Mouse (Mus musculus): ENCODE measurements at regions not wholly inside any gene's neighbourhood (a gene's known extent, or its start where the extent isn't known, plus 50 kb on each side); places are given as distances from the start of the nearest gene placed in this dataset.

GRCm38 (mm10) chr9:22937686-22938391, 285.0 kb upstream of the Bmper start:
- no peak for DNase-seq (ENCODE audit: low read depth, low spot score)

- DNase-seq (ENCODE audit: low read depth, low spot score), result no peak
Observed at GRCm38 (mm10) chr9:22944992-22945391, 277.9 kb upstream of the Bmper start.

- DNase-seq (ENCODE audit: low read depth, low spot score), result peak; percentile 65
Observed at GRCm38 (mm10) chr9:22945426-22945955, 277.4 kb upstream of the Bmper start.

- peak; percentile 68 for DNase-seq (ENCODE audit: low read depth, low spot score)
Observed at GRCm38 (mm10) chr9:22952571-22953442, 270.1 kb upstream of the Bmper start.

- DNase-seq (ENCODE audit: low read depth, low spot score), result no peak
Observed at GRCm38 (mm10) chr9:22962269-22962815, 260.5 kb upstream of the Bmper start.

- peak; percentile 18 for DNase-seq (ENCODE audit: low read depth, low spot score)
Observed at GRCm38 (mm10) chr9:22971312-22971711, 251.6 kb upstream of the Bmper start.

GRCm38 (mm10) chr9:22976748-22977147, 246.1 kb upstream of the Bmper start:
- no peak for DNase-seq (ENCODE audit: low read depth, low spot score)

- DNase-seq (ENCODE audit: low read depth, low spot score), result no peak
Observed at GRCm38 (mm10) chr9:22979627-22980026, 243.2 kb upstream of the Bmper start.

- no peak for DNase-seq (ENCODE audit: low read depth, low spot score)
Observed at GRCm38 (mm10) chr9:22989508-22989907, 233.4 kb upstream of the Bmper start.

- DNase-seq (ENCODE audit: low read depth, low spot score), result no peak
Observed at GRCm38 (mm10) chr9:22993531-22993930, 229.3 kb upstream of the Bmper start.

- DNase-seq (ENCODE audit: low read depth, low spot score), result no peak
Observed at GRCm38 (mm10) chr9:22995564-22995963, 227.3 kb upstream of the Bmper start.

GRCm38 (mm10) chr9:22998306-22998705, 224.6 kb upstream of the Bmper start:
- no peak for DNase-seq (ENCODE audit: low read depth, low spot score)

- DNase-seq (ENCODE audit: low read depth, low spot score), result no peak
Observed at GRCm38 (mm10) chr9:22999181-22999580, 223.7 kb upstream of the Bmper start.

GRCm38 (mm10) chr9:23000200-23000599, 222.7 kb upstream of the Bmper start:
- DNase-seq (ENCODE audit: low read depth, low spot score), result no peak

GRCm38 (mm10) chr9:23003195-23004061, 219.4 kb upstream of the Bmper start:
- no peak for DNase-seq (ENCODE audit: low read depth, low spot score)

GRCm38 (mm10) chr9:23005005-23005404, 217.9 kb upstream of the Bmper start:
- no peak for DNase-seq (ENCODE audit: low read depth, low spot score)

GRCm38 (mm10) chr9:23009462-23010183, 213.3 kb upstream of the Bmper start:
- no peak for DNase-seq (ENCODE audit: low read depth, low spot score)

- DNase-seq (ENCODE audit: low read depth, low spot score), result no peak
Observed at GRCm38 (mm10) chr9:23011316-23011959, 211.4 kb upstream of the Bmper start.

GRCm38 (mm10) chr9:23012130-23012529, 210.7 kb upstream of the Bmper start:
- DNase-seq (ENCODE audit: low read depth, low spot score), result no peak

GRCm38 (mm10) chr9:23016733-23017132, 206.1 kb upstream of the Bmper start:
- DNase-seq (ENCODE audit: low read depth, low spot score), result peak; percentile 32
